Comparison of ENCODE assay signal across 17 mouse cellular contexts in genomic region chr4:117062700-117063390, GRCm38 (mm10). TPM values are rescaled to one million over a fixed set of nuclear protein-coding genes. Genes with fewer than 3 reads are reported as not detected.
DNase-seq lines count a peak whose midpoint lies in the region; ATAC-seq and TF ChIP-seq lines count a peak whose summit lies in the region.
"Had no signal": no experiment of that assay in that cellular context is flagged by ENCODE, and none has a peak within 500 bp of the region (broad histone marks: within the 10 kb centered on the region; RNA-seq: fewer than 3 reads in every experiment).

No protein-coding gene starts in this region.

- no peak for TF ChIP-seq EP300 in liver, postnatal 0 days (IDR thresholded peaks at IDR 0.05; ENCODE audit: low read depth)

- no peak for DNase-seq in liver, postnatal 0 days
- DNase-seq in brain, embryonic 14.5 days (ENCODE audit: low read depth): peak; percentile 63
- DNase-seq in frontal cortex, postnatal 10 days (ENCODE audit: low spot score in 2 of 2): no peak
- DNase-seq: cerebellum, adult 8-10 months; heart, adult 2 months; kidney, adult 2 months; right cerebral cortex, postnatal 25 days; thymus, postnatal 36 days had no signal

- H3K4me3 ChIP-seq in forebrain, embryonic 12.5 days (replicated peaks): no peak overlapping the region
- H3K4me3 ChIP-seq in forebrain, embryonic 15.5 days: no peak overlapping the region
- no peak overlapping the region for H3K4me3 ChIP-seq in liver, embryonic 12.5 days
- H3K4me3 ChIP-seq in liver, postnatal 0 days (ENCODE audit: low read depth, low read length): no peak overlapping the region
- no peak overlapping the region for H3K4me3 ChIP-seq in midbrain, embryonic 12.5 days
- H3K4me3 ChIP-seq in intestine, embryonic 16.5 days (ENCODE audit: low read length): no peak overlapping the region
- H3K4me3 ChIP-seq: heart, adult 2 months; hindbrain, embryonic 15.5 days; limb, embryonic 15.5 days; lung, embryonic 15.5 days had no signal

- peak; percentile 67 for ATAC-seq in forebrain, embryonic 12.5 days (ENCODE audit: low FRiP score)
- no peak for ATAC-seq in forebrain, embryonic 15.5 days (replicated peaks)
- ATAC-seq in liver, embryonic 12.5 days: no peak
- ATAC-seq in liver, postnatal 0 days: no peak
- ATAC-seq in midbrain, embryonic 12.5 days (ENCODE audit: low FRiP score, low read depth): peak; percentile 82
- ATAC-seq in intestine, embryonic 16.5 days: no peak
- ATAC-seq: Patski had no signal

- TF ChIP-seq CTCF in liver, postnatal 0 days (IDR thresholded peaks at IDR 0.05; ENCODE audit: low read depth): no peak
- no peak for TF ChIP-seq CTCF in brain, embryonic 14.5 days (IDR thresholded peaks at IDR 0.05; ENCODE audit: borderline replicate concordance, extremely low read depth, insufficient read depth, insufficient read length)

- H3K27me3 ChIP-seq in forebrain, embryonic 12.5 days: no peaks in the 10 kb centered on the region; the same call in 1 of the 2 replicates
- H3K27me3 ChIP-seq in forebrain, embryonic 15.5 days: no peaks in the 10 kb centered on the region
- H3K27me3 ChIP-seq in liver, embryonic 12.5 days (replicated peaks): no peaks in the 10 kb centered on the region
- no peaks in the 10 kb centered on the region for H3K27me3 ChIP-seq in liver, postnatal 0 days (ENCODE audit: insufficient read depth, low read length)
- peaks cover 89% of the 10 kb centered on the region for H3K27me3 ChIP-seq in midbrain, embryonic 12.5 days
- H3K27me3 ChIP-seq in intestine, embryonic 16.5 days (replicated peaks; ENCODE audit: control insufficient read depth, insufficient read depth, low read length): no peaks in the 10 kb centered on the region
- H3K27me3 ChIP-seq: hindbrain, embryonic 15.5 days; limb, embryonic 15.5 days; lung, embryonic 15.5 days; Patski had no signal

- no peaks in the 10 kb centered on the region for H3K9me3 ChIP-seq in forebrain, embryonic 12.5 days
- H3K9me3 ChIP-seq in forebrain, embryonic 15.5 days: no peaks in the 10 kb centered on the region
- no peaks in the 10 kb centered on the region for H3K9me3 ChIP-seq in liver, embryonic 12.5 days (replicated peaks)
- H3K9me3 ChIP-seq in liver, postnatal 0 days (ENCODE audit: low read length): no peaks in the 10 kb centered on the region
- no peaks in the 10 kb centered on the region for H3K9me3 ChIP-seq in midbrain, embryonic 12.5 days
- no peaks in the 10 kb centered on the region for H3K9me3 ChIP-seq in intestine, embryonic 16.5 days (ENCODE audit: control insufficient read depth, low read length)
- H3K9me3 ChIP-seq: hindbrain, embryonic 15.5 days; limb, embryonic 15.5 days; lung, embryonic 15.5 days had no signal

- H3K27ac ChIP-seq in forebrain, embryonic 12.5 days: no peak overlapping the region
- no peak overlapping the region for H3K27ac ChIP-seq in forebrain, embryonic 15.5 days (replicated peaks)
- 0 out of 2 replicates have a peak overlapping the region, but pooled peaks have one; percentile 12 for H3K27ac ChIP-seq in liver, embryonic 12.5 days
- H3K27ac ChIP-seq in liver, postnatal 0 days (ENCODE audit: low read depth): no peak overlapping the region
- H3K27ac ChIP-seq in midbrain, embryonic 12.5 days (replicated peaks): no peak overlapping the region
- no peak overlapping the region for H3K27ac ChIP-seq in intestine, embryonic 16.5 days (ENCODE audit: low read length)
- H3K27ac ChIP-seq: heart, adult 2 months; hindbrain, embryonic 15.5 days; limb, embryonic 15.5 days; lung, embryonic 15.5 days had no signal

- H3K4me1 ChIP-seq in forebrain, embryonic 12.5 days: peaks cover 10% of the 10 kb centered on the region; the same call in 1 of the 2 replicates
- H3K4me1 ChIP-seq in forebrain, embryonic 15.5 days: no peaks in the 10 kb centered on the region
- H3K4me1 ChIP-seq in liver, embryonic 12.5 days: peaks cover 16% of the 10 kb centered on the region
- no peaks in the 10 kb centered on the region for H3K4me1 ChIP-seq in liver, postnatal 0 days (ENCODE audit: insufficient read depth)
- H3K4me1 ChIP-seq in midbrain, embryonic 12.5 days: peaks cover 7% of the 10 kb centered on the region
- H3K4me1 ChIP-seq in intestine, embryonic 16.5 days (ENCODE audit: control insufficient read depth, insufficient read depth, low read length): no peaks in the 10 kb centered on the region
- H3K4me1 ChIP-seq: hindbrain, embryonic 15.5 days; limb, embryonic 15.5 days; lung, embryonic 15.5 days had no signal

- peaks cover 32% of the 10 kb centered on the region for H3K36me3 ChIP-seq in forebrain, embryonic 12.5 days (replicated peaks)
- H3K36me3 ChIP-seq in forebrain, embryonic 15.5 days: peaks cover 28% of the 10 kb centered on the region
- H3K36me3 ChIP-seq in liver, embryonic 12.5 days: peaks cover 89% of the 10 kb centered on the region
- H3K36me3 ChIP-seq in liver, postnatal 0 days (replicated peaks; ENCODE audit: insufficient read depth, low read length): peaks cover 15% of the 10 kb centered on the region
- H3K36me3 ChIP-seq in midbrain, embryonic 12.5 days: peaks cover 22% of the 10 kb centered on the region
- peaks cover 3% of the 10 kb centered on the region; the same call in 1 of the 2 replicates for H3K36me3 ChIP-seq in intestine, embryonic 16.5 days (ENCODE audit: control insufficient read depth, insufficient read depth, low read length)

- WGBS in forebrain, embryonic 12.5 days: 22% methylated on average over 4 of the region's 4 CpGs
- 25% methylated on average over 4 of the region's 4 CpGs for WGBS in forebrain, embryonic 15.5 days
- WGBS in liver, embryonic 12.5 days (ENCODE audit: insufficient replicate concordance): 88% methylated on average over 4 of the region's 4 CpGs
- WGBS in liver, postnatal 0 days (ENCODE audit: insufficient replicate concordance): 87% methylated on average over 4 of the region's 4 CpGs
- WGBS in midbrain, embryonic 12.5 days: 10% methylated on average over 4 of the region's 4 CpGs
- 60% methylated on average over 4 of the region's 4 CpGs for WGBS in intestine, embryonic 16.5 days

- H3K9ac ChIP-seq in forebrain, embryonic 12.5 days: no peak overlapping the region
- no peak overlapping the region for H3K9ac ChIP-seq in forebrain, embryonic 15.5 days (replicated peaks)
- 0 out of 2 replicates have a peak overlapping the region, but pooled peaks have one; percentile 17 for H3K9ac ChIP-seq in liver, embryonic 12.5 days
- H3K9ac ChIP-seq in liver, postnatal 0 days (replicated peaks): no peak overlapping the region
- no peak overlapping the region for H3K9ac ChIP-seq in midbrain, embryonic 12.5 days (replicated peaks)
- no peak overlapping the region for H3K9ac ChIP-seq in intestine, embryonic 16.5 days (ENCODE audit: low read depth, low read length)
- H3K9ac ChIP-seq: hindbrain, embryonic 15.5 days; limb, embryonic 15.5 days; lung, embryonic 15.5 days had no signal

- TF ChIP-seq POLR2A in brain, embryonic 14.5 days (IDR thresholded peaks at IDR 0.05; ENCODE audit: borderline replicate concordance, extremely low read depth, insufficient read depth, insufficient read length, poor library complexity, severe bottlenecking): no peak

- H3K4me2 ChIP-seq in forebrain, embryonic 12.5 days: no peak overlapping the region
- H3K4me2 ChIP-seq in forebrain, embryonic 15.5 days (replicated peaks): no peak overlapping the region
- no peak overlapping the region for H3K4me2 ChIP-seq in liver, embryonic 12.5 days
- H3K4me2 ChIP-seq in liver, postnatal 0 days (ENCODE audit: low read depth, low read length): no peak overlapping the region
- no peak overlapping the region for H3K4me2 ChIP-seq in midbrain, embryonic 12.5 days (replicated peaks)
- no peak overlapping the region for H3K4me2 ChIP-seq in intestine, embryonic 16.5 days (ENCODE audit: low read depth, low read length)
- H3K4me2 ChIP-seq: hindbrain, embryonic 15.5 days; limb, embryonic 15.5 days; lung, embryonic 15.5 days had no signal

RNA-seq across cellular contexts. Expression of gene Ptch2, which starts 33.0 kb away (rescaled TPM):
- 5.9 and 6.7 TPM in 2 replicates for polyA plus RNA-seq in forebrain, embryonic 12.5 days (2016; fragmentation: Nextera tagmentation; extraction: Ambion mirVana)
- 3.6 and 3.8 TPM in 2 replicates for polyA plus RNA-seq in forebrain, embryonic 15.5 days (2015; fragmentation: Nextera tagmentation; extraction: Ambion mirVana)
- polyA plus RNA-seq in liver, embryonic 12.5 days (2016; fragmentation: Nextera tagmentation; extraction: Ambion mirVana): 1.3 and 1.4 TPM in 2 replicates
- 0.43 and 0.52 TPM in 2 replicates for polyA plus RNA-seq in liver, postnatal 0 days (2015; fragmentation: Nextera tagmentation; extraction: Ambion mirVana)
- polyA plus RNA-seq in brain, embryonic 14.5 days (2012; rRNA removed): 11.6 and 18.6 TPM in 2 replicates
- polyA plus RNA-seq in midbrain, embryonic 12.5 days (2016; fragmentation: Nextera tagmentation; extraction: Ambion mirVana): 5.3 and 7.0 TPM in 2 replicates
- 6.2 and 6.4 TPM in 2 replicates for polyA plus RNA-seq in intestine, embryonic 16.5 days (2015; fragmentation: Nextera tagmentation; extraction: Ambion mirVana)

RNA-seq across cellular contexts. Expression of gene Eif2b3, which starts 43.6 kb away (rescaled TPM):
- polyA plus RNA-seq in forebrain, embryonic 12.5 days (2016; fragmentation: Nextera tagmentation; extraction: Ambion mirVana): 41.0 and 44.1 TPM in 2 replicates
- polyA plus RNA-seq in forebrain, embryonic 15.5 days (2015; fragmentation: Nextera tagmentation; extraction: Ambion mirVana): 42.8 and 43.0 TPM in 2 replicates
- 55.2 and 55.3 TPM in 2 replicates for polyA plus RNA-seq in liver, embryonic 12.5 days (2016; fragmentation: Nextera tagmentation; extraction: Ambion mirVana)
- 18.4 and 18.5 TPM in 2 replicates for polyA plus RNA-seq in liver, postnatal 0 days (2015; fragmentation: Nextera tagmentation; extraction: Ambion mirVana)
- 24.6 and 25.0 TPM in 2 replicates for polyA plus RNA-seq in brain, embryonic 14.5 days (2012; rRNA removed)
- polyA plus RNA-seq in midbrain, embryonic 12.5 days (2016; fragmentation: Nextera tagmentation; extraction: Ambion mirVana): 43.1 and 44.1 TPM in 2 replicates
- polyA plus RNA-seq in intestine, embryonic 16.5 days (2015; fragmentation: Nextera tagmentation; extraction: Ambion mirVana): 26.8 and 31.4 TPM in 2 replicates

Comparison
In these comparisons a context has a peak if more than half of its experiments do, and no peak if none do; other contexts are left out.
1. ATAC-seq: peak in forebrain, embryonic 12.5 days (single experiment) and midbrain, embryonic 12.5 days (single experiment); none in forebrain, embryonic 15.5 days (single experiment), liver, embryonic 12.5 days (single experiment), liver, postnatal 0 days (single experiment) and intestine, embryonic 16.5 days (single experiment).